ENCODE assay signal across 18 mouse cellular contexts in genomic region chr5:51397528-51397927, GRCm38 (mm10).
"Had no signal": no experiment of that assay in that cellular context is flagged by ENCODE, and none has a peak within 500 bp of the region (broad histone marks: within the 10 kb centered on the region; RNA-seq: fewer than 3 reads in every experiment).

No protein-coding gene starts in this region.

- DNase-seq: liver; lung, adult 18-20 months; lung, postnatal 10 days; lung, postnatal 36 days; retina, postnatal 1 day; right cerebral cortex, postnatal 25 days; thymus, adult 18-20 months; thymus, postnatal 36 days had no signal

- H3K27me3 ChIP-seq: limb, embryonic 13.5 days; liver, embryonic 12.5 days; liver, embryonic 15.5 days; lung, embryonic 15.5 days; megakaryocyte, embryonic 14.5 days; midbrain, embryonic 12.5 days; neural tube, embryonic 13.5 days had no signal

- H3K4me1 ChIP-seq: limb, embryonic 10.5 days; limb, embryonic 13.5 days; liver, embryonic 12.5 days; liver, embryonic 15.5 days; lung, embryonic 15.5 days; megakaryocyte, embryonic 14.5 days; midbrain, embryonic 12.5 days; neural tube, embryonic 13.5 days had no signal

- H3K36me3 ChIP-seq: limb, embryonic 10.5 days; limb, embryonic 13.5 days; liver, embryonic 12.5 days; liver, embryonic 15.5 days; lung, embryonic 15.5 days; midbrain, embryonic 12.5 days; neural tube, embryonic 13.5 days had no signal

- H3K4me3 ChIP-seq: limb, embryonic 10.5 days; limb, embryonic 13.5 days; liver, embryonic 12.5 days; liver, embryonic 15.5 days; lung, embryonic 15.5 days; megakaryocyte, embryonic 14.5 days; midbrain, embryonic 12.5 days; myocyte; neural tube, embryonic 13.5 days had no signal

- H3K27ac ChIP-seq: limb, embryonic 10.5 days; limb, embryonic 13.5 days; liver, embryonic 12.5 days; liver, embryonic 15.5 days; lung, embryonic 15.5 days; midbrain, embryonic 12.5 days; neural tube, embryonic 13.5 days had no signal

- H3K9ac ChIP-seq: limb, embryonic 13.5 days; liver, embryonic 12.5 days; liver, embryonic 15.5 days; lung, embryonic 15.5 days; midbrain, embryonic 12.5 days; neural tube, embryonic 13.5 days had no signal

- H3K4me2 ChIP-seq: limb, embryonic 13.5 days; liver, embryonic 12.5 days; liver, embryonic 15.5 days; lung, embryonic 15.5 days; midbrain, embryonic 12.5 days; neural tube, embryonic 13.5 days had no signal

- H3K9me3 ChIP-seq: limb, embryonic 10.5 days; limb, embryonic 13.5 days; liver, embryonic 12.5 days; liver, embryonic 15.5 days; lung, embryonic 15.5 days; megakaryocyte, embryonic 14.5 days; midbrain, embryonic 12.5 days; neural tube, embryonic 13.5 days had no signal

- ATAC-seq: liver, embryonic 12.5 days; midbrain, embryonic 16.5 days had no signal
